Mouse (Mus musculus) lung, postnatal 0 days (tissue): ENCODE results near the gene Gusb. TPM values are rescaled to one million over a fixed set of nuclear protein-coding genes. Genes with fewer than 3 reads are reported as not detected.

Experiments
- ATAC-seq: fragments of 200-750 bp; cut with Nextera tagmentation; 2 replicates; pipeline ENCODE4 v1.8.0; 2017; ENCODE audit warnings: moderate library complexity
- DNase-seq: peaks from one replicate; pipeline ENCODE4 v3.0.0-alpha.2; 2016; ENCODE audit warnings: low spot score
- H3K27ac ChIP-seq: fragments of 300-500 bp; sonication (generic); 2 replicates; pipeline ENCODE4 v1.5.1; 2014; ENCODE audit warnings: antibody characterized with exemption, mild to moderate bottlenecking, low read length, mixed read lengths
- H3K27me3 ChIP-seq: fragments of 300-500 bp; sonication (generic); replicated peaks from 2 replicates; pipeline ENCODE4 v1.6.1; 2014; ENCODE audit warnings: low read length, mixed read lengths; ENCODE audit not compliant: insufficient read depth
- H3K36me3 ChIP-seq: fragments of 300-500 bp; sonication (generic); 2 replicates; pipeline ENCODE4 v1.6.1; 2014; ENCODE audit warnings: low read length, mixed read lengths; ENCODE audit not compliant: insufficient read depth
- H3K4me1 ChIP-seq: fragments of 300-500 bp; sonication (generic); 2 replicates; pipeline ENCODE4 v1.6.1; 2014; ENCODE audit warnings: antibody characterized with exemption, low read depth, low read length, mixed read lengths; ENCODE audit not compliant: insufficient read depth
- H3K4me2 ChIP-seq: fragments of 300-500 bp; sonication (generic); replicated peaks from 2 replicates; pipeline ENCODE4 v1.6.1; 2014; ENCODE audit warnings: low read depth, mild to moderate bottlenecking, low read length, moderate library complexity, mixed read lengths
- H3K4me3 ChIP-seq: fragments of 300-500 bp; sonication (generic); 2 replicates; pipeline ENCODE4 v1.5.1; 2014; ENCODE audit warnings: low read depth, low read length
- H3K9ac ChIP-seq: fragments of 300-500 bp; sonication (generic); replicated peaks from 2 replicates; pipeline ENCODE4 v1.6.1; 2014; ENCODE audit warnings: low read depth, mild to moderate bottlenecking
- H3K9me3 ChIP-seq: fragments of 300-500 bp; sonication (generic); 2 replicates; pipeline ENCODE4 v1.6.1; 2016; ENCODE audit warnings: low read length, mixed read lengths
- CTCF ChIP-seq: IDR thresholded peaks from 2 replicates; pipeline ENCODE4 v1.5.1; 2016; ENCODE audit warnings: antibody characterized with exemption, mild to moderate bottlenecking
- EP300 ChIP-seq: IDR thresholded peaks from 2 replicates; pipeline ENCODE4 v1.6.1; 2016; ENCODE audit warnings: antibody characterized with exemption, mild to moderate bottlenecking, control low read depth
- WGBS: fragments of 180-500 bp; shearing (Covaris S2); extraction: QIAGEN DNeasy Blood & Tissue Kit; methylation state at CpG from one replicate; pipeline ENCODE4 v1.1.7; 2014; 5-methylcytosine and 5-hydroxymethylcytosine counted together
- polyA plus RNA-seq: library from polyadenylated mRNA; unstranded; fragments of >200 nt; fragmentation: Nextera tagmentation; extraction: Ambion mirVana; gene quantifications from 2 replicates; pipeline ENCODE4 v1.2.1, GENCODE M21; 2015

The Gusb gene
- polyA plus RNA-seq, 1 experiment from 2014 or later = 50.0 TPM

DNA sequence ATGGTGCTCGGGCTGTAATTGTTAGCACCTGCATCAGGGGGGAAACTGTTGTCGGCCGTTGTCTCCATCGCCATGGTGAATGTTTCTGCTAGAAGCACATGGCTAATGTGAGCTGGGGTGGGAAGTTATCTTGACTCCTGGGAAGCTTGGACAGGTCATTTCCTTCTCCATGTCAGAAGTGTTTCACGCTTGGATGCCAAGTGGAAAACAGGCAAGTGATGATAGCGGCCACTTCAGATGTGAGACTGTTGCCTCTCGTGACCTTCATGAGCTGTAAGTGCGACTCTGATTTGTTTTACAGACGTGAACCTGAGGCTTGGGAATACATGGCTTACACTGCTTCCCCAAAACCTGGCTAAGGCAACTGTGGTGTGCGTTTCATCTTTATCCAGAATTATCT is 43.7 kb upstream of the Gusb start:
- WGBS = 89% methylated on average over 10 of the region's 10 CpGs
- TF ChIP-seq CTCF (no peak), EP300 (no peak)
- Histone ChIP-seq H3K9ac (no peak overlapping the region), H3K36me3 (peaks cover 15% of the 10 kb centered on the region), H3K4me1 (no peaks in the 10 kb centered on the region), H3K27me3 (no peaks in the 10 kb centered on the region), H3K4me3 (no peak overlapping the region), H3K9me3 (no peaks in the 10 kb centered on the region), H3K27ac (no peak overlapping the region), H3K4me2 (no peak overlapping the region)
- DNase-seq (no peak), ATAC-seq (no peak)

DNA sequence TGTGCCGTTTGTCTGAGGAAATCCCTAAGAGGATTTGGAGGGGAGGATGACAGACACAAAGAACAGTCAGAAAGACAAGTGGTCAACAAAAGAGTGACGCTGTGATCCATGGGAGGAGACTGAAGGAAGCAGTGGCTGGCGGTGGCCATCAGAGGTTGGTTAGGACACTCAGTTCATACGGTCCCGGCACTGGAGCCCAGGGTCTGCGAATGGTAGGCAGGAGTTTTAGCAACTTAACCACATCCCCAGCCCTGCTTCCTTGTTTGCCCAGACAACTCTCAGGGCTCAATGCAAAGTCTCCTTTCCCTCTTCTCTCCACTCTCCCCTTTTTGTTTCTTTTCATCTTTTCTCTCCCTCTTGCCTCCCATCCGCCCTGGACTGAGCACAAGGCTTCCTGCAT is 43.3 kb upstream of the Gusb start:
- 88% methylated on average over 7 of the region's 7 CpGs for WGBS
- Histone ChIP-seq H3K36me3 (peaks cover 15% of the 10 kb centered on the region), H3K27ac (no peak overlapping the region), H3K9ac (no peak overlapping the region), H3K9me3 (no peaks in the 10 kb centered on the region), H3K4me2 (no peak overlapping the region), H3K27me3 (no peaks in the 10 kb centered on the region), H3K4me3 (no peak overlapping the region), H3K4me1 (no peaks in the 10 kb centered on the region)
- ATAC-seq (no peak), DNase-seq (no peak)
- TF ChIP-seq CTCF (no peak), EP300 (no peak)

DNA sequence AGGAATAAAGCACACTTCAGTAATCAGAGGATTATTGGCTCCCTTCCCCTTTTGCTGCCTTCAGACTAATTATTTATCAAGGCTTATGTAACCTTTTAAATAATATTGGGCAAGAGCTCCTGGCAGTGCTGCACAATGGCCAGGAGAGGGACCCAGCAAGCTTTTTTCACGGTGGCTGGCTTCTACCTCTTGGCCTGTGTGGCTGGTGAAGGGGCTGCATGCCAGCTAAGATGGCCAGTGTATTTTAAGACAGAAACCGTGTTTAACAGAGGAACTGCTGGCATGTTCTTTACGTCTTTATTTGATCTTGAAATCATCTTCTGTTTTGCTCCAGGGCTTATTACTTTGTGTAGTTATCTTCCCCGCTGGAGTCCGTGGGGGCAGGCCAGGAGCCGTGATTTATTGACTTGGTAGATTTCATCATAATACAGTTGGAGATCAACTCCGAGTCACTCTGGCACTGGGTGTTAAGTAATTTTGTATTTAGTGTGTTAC is 41.4 kb upstream of the Gusb start:
- DNase-seq = peak; percentile 84
- Histone ChIP-seq H3K4me3 (no peak overlapping the region), H3K9me3 (no peaks in the 10 kb centered on the region), H3K4me1 (no peaks in the 10 kb centered on the region), H3K27me3 (no peaks in the 10 kb centered on the region), H3K4me2 (no peak overlapping the region), H3K27ac (no peak overlapping the region), H3K9ac (no peak overlapping the region), H3K36me3 (peaks cover 18% of the 10 kb centered on the region)
- ATAC-seq = peak; percentile 56
- TF ChIP-seq EP300 (no peak), CTCF (peak; percentile 77)
- WGBS = 51% methylated on average over 7 of the region's 7 CpGs

DNA sequence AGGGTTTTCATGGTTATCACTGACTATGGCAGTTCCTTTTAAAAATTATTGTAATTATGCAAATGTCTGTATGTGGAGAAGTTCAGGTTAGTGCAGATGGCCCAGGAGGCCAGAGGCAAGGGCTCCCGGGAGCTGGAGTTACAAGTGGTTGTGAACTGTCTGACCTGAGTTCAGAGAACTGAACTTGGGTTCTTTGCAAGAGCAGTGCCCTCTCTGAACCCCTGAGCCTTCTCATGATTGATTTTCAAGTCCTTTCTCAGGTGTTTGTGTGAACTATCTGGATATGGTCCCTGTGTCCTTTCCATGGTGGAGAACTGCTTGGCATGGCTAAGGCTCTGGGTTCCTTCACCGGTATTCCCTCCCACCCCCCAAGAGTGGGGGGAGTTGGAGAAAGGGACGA is 40.9 kb upstream of the Gusb start:
- ATAC-seq (no peak), DNase-seq (no peak)
- Histone ChIP-seq H3K4me3 (no peak overlapping the region), H3K9ac (no peak overlapping the region), H3K9me3 (no peaks in the 10 kb centered on the region), H3K4me1 (no peaks in the 10 kb centered on the region), H3K36me3 (peaks cover 15% of the 10 kb centered on the region), H3K4me2 (no peak overlapping the region), H3K27ac (no peak overlapping the region), H3K27me3 (no peaks in the 10 kb centered on the region)
- TF ChIP-seq EP300 (no peak), CTCF (no peak)
- WGBS = 68% methylated on average over 3 of the region's 3 CpGs

- no peak overlapping the region for H3K4me2 ChIP-seq
- no peaks in the 10 kb centered on the region for H3K27me3 ChIP-seq
- WGBS = 82% methylated on average over 4 of the region's 4 CpGs
- DNase-seq (no peak), ATAC-seq (no peak)
- H3K4me1 ChIP-seq = no peaks in the 10 kb centered on the region
- no peaks in the 10 kb centered on the region for H3K9me3 ChIP-seq
- TF ChIP-seq EP300 (no peak), CTCF (no peak)
- H3K36me3 ChIP-seq = peaks cover 7% of the 10 kb centered on the region; the same call in 1 of the 2 replicates
- H3K27ac ChIP-seq = no peak overlapping the region
- no peak overlapping the region for H3K9ac ChIP-seq
- H3K4me3 ChIP-seq = no peak overlapping the region
Measured at GRCm38 (mm10) chr5:130041262-130041661, 38.4 kb upstream of the Gusb start.

GRCm38 (mm10) chr5:130040797-130041196 is 37.9 kb upstream of the Gusb start:
- no peak for TF ChIP-seq CTCF
- TF ChIP-seq EP300 = no peak
- H3K9ac ChIP-seq = no peak overlapping the region
- ATAC-seq = no peak
- no peak overlapping the region for H3K27ac ChIP-seq
- 93% methylated on average over 4 of the region's 4 CpGs for WGBS
- no peaks in the 10 kb centered on the region for H3K9me3 ChIP-seq
- no peaks in the 10 kb centered on the region for H3K4me1 ChIP-seq
- H3K4me2 ChIP-seq = no peak overlapping the region
- DNase-seq = no peak
- peaks cover 7% of the 10 kb centered on the region; the same call in 1 of the 2 replicates for H3K36me3 ChIP-seq
- no peak overlapping the region for H3K4me3 ChIP-seq
- no peaks in the 10 kb centered on the region for H3K27me3 ChIP-seq
